Mouse (Mus musculus) MEL (cell line): Measurements from ENCODE around the gene App. TPM values are rescaled to one million over a fixed set of nuclear protein-coding genes. Genes with fewer than 3 reads are reported as not detected.

Experiments used
- DNase-seq: peaks from one replicate; pipeline ENCODE4 v3.0.0; 2011; ENCODE audit warnings: low read depth, low spot score
- H3K27ac ChIP-seq: 2 replicates; pipeline ENCODE4 v1.5.1; 2012; ENCODE audit warnings: low read depth, mild to moderate bottlenecking, control low read depth, low read length, moderate library complexity; ENCODE audit not compliant: control insufficient read depth
- H3K27me3 ChIP-seq, 2 experiments: fragments of 150-350 bp in 1 of 2; sonication (generic) in 1 of 2; 2 replicates each; pipeline ENCODE4 v1.6.1; 2012; ENCODE audit warnings: low read length in 2 of 2, mild to moderate bottlenecking in 2 of 2, improper control_type of control experiment in 1 of 2, moderate library complexity in 1 of 2; ENCODE audit not compliant: insufficient read depth in 2 of 2, control insufficient read depth in 1 of 2
- H3K36me3 ChIP-seq, 2 experiments: 2 replicates each; pipeline ENCODE4 v1.6.1; 2012 to 2014; ENCODE audit warnings: low read length in 2 of 2, improper control_type of control experiment in 1 of 2, inconsistent platforms in 1 of 2, mild to moderate bottlenecking in 1 of 2; ENCODE audit not compliant: insufficient read depth in 2 of 2, control insufficient read depth in 1 of 2
- H3K4me1 ChIP-seq, 2 experiments: fragments of 150-350 bp in 1 of 2; sonication (generic) in 1 of 2; 2 replicates each; pipeline ENCODE4 v1.6.1; 2012; ENCODE audit warnings: low read length in 2 of 2, improper control_type of control experiment in 1 of 2, mild to moderate bottlenecking in 1 of 2; ENCODE audit not compliant: insufficient read depth in 2 of 2, control insufficient read depth in 1 of 2
- H3K4me3 ChIP-seq, 2 experiments: fragments of 150-350 bp in 1 of 2; sonication (generic) in 1 of 2; 2 replicates each; pipeline ENCODE4 v1.5.1; 2012; ENCODE audit warnings: low read depth in 2 of 2, low read length in 2 of 2, mild to moderate bottlenecking in 2 of 2, moderate library complexity in 2 of 2, control low read depth in 1 of 2, improper control_type of control experiment in 1 of 2; ENCODE audit not compliant: control insufficient read depth in 1 of 2, insufficient read depth in 1 of 2
- H3K79me2 ChIP-seq: 2 replicates; pipeline ENCODE4 v1.6.1; 2012; ENCODE audit warnings: mild to moderate bottlenecking, low read length, moderate library complexity; ENCODE audit not compliant: control insufficient read depth, poor library complexity, insufficient read depth
- H3K9ac ChIP-seq: 2 replicates; pipeline ENCODE4 v1.6.1; 2012; ENCODE audit warnings: low read depth, mild to moderate bottlenecking, control low read depth, low read length, moderate library complexity; ENCODE audit not compliant: control insufficient read depth, poor library complexity, severe bottlenecking
- H3K9me3 ChIP-seq: fragments of 150-350 bp; sonication (generic); replicated peaks from 2 replicates; pipeline ENCODE4 v1.6.1; 2012; ENCODE audit warnings: mild to moderate bottlenecking, low read length, improper control_type of control experiment, moderate library complexity; ENCODE audit not compliant: insufficient read depth
- BHLHE40 ChIP-seq: IDR thresholded peaks from 2 replicates; pipeline ENCODE4 v1.6.1; 2012; ENCODE audit warnings: low read depth, mild to moderate bottlenecking, inconsistent platforms, low read length, improper control_type of control experiment, borderline replicate concordance
- CHD1 ChIP-seq: IDR thresholded peaks from 2 replicates; pipeline ENCODE4 v1.6.1; 2012; ENCODE audit warnings: low read depth, mild to moderate bottlenecking, inconsistent platforms, low read length, improper control_type of control experiment
- E2F4 ChIP-seq: IDR thresholded peaks from 2 replicates; pipeline ENCODE4 v1.6.1; 2011; ENCODE audit warnings: low read depth, low read length, improper control_type of control experiment, borderline replicate concordance
- ELF1 ChIP-seq: IDR thresholded peaks from 2 replicates; pipeline ENCODE4 v1.6.1; 2014; ENCODE audit warnings: low read depth, mild to moderate bottlenecking, inconsistent platforms, low read length, improper control_type of control experiment, moderate library complexity
- EP300 ChIP-seq, 2 experiments: IDR thresholded peaks; 2 replicates each; pipeline ENCODE4 v1.6.1; 2011; ENCODE audit warnings: improper control_type of control experiment in 2 of 2, low read length in 2 of 2, low read depth in 1 of 2, mild to moderate bottlenecking in 1 of 2
- ETS1 ChIP-seq: IDR thresholded peaks from 2 replicates; pipeline ENCODE4 v1.6.1; 2012; ENCODE audit warnings: low read depth, mild to moderate bottlenecking, inconsistent platforms, low read length, improper control_type of control experiment, moderate library complexity
- GATA1 ChIP-seq: IDR thresholded peaks from 2 replicates; pipeline ENCODE4 v1.6.1; 2011; ENCODE audit warnings: low read depth, low read length, improper control_type of control experiment
- HCFC1 ChIP-seq: IDR thresholded peaks from 2 replicates; pipeline ENCODE4 v1.6.1; 2012; ENCODE audit warnings: low read depth, mild to moderate bottlenecking, inconsistent platforms, low read length, improper control_type of control experiment, moderate library complexity
- KAT2A ChIP-seq: conservative IDR thresholded peaks from 2 replicates; pipeline ENCODE4 v1.6.1; 2012; ENCODE audit warnings: low read depth, low read length, improper control_type of control experiment, inconsistent platforms
- MAX ChIP-seq: IDR thresholded peaks from 2 replicates; pipeline ENCODE4 v1.6.1; 2011; ENCODE audit warnings: low read length, improper control_type of control experiment
- MAZ ChIP-seq: IDR thresholded peaks from 2 replicates; pipeline ENCODE4 v1.6.1; 2012; ENCODE audit warnings: low read depth, mild to moderate bottlenecking, inconsistent platforms, low read length, improper control_type of control experiment
- MYC ChIP-seq: IDR thresholded peaks from 2 replicates; pipeline ENCODE4 v1.6.1; 2011; ENCODE audit warnings: low read depth, mild to moderate bottlenecking, low read length, improper control_type of control experiment, moderate library complexity
- NELFE ChIP-seq: IDR thresholded peaks from 2 replicates; pipeline ENCODE4 v1.6.1; 2011; ENCODE audit warnings: low read depth, low read length, improper control_type of control experiment
- POLR2AphosphoS2 ChIP-seq: IDR thresholded peaks from 2 replicates; pipeline ENCODE4 v1.6.1; 2011; ENCODE audit warnings: low read length, improper control_type of control experiment
- POLR2AphosphoS5 ChIP-seq: IDR thresholded peaks from 2 replicates; pipeline ENCODE4 v1.6.1; 2012; ENCODE audit warnings: low read depth, borderline replicate concordance, mild to moderate bottlenecking, inconsistent platforms, low read length, moderate library complexity, mixed read lengths
- RAD21 ChIP-seq: IDR thresholded peaks from 2 replicates; pipeline ENCODE4 v1.6.1; 2011; ENCODE audit warnings: mild to moderate bottlenecking, low read depth, low read length, improper control_type of control experiment
- SIN3A ChIP-seq: IDR thresholded peaks from 2 replicates; pipeline ENCODE4 v1.6.1; 2012; ENCODE audit warnings: low read length, improper control_type of control experiment, inconsistent platforms
- SMC3 ChIP-seq: IDR thresholded peaks from 2 replicates; pipeline ENCODE4 v1.6.1; 2011; ENCODE audit warnings: low read depth, low read length, improper control_type of control experiment
- TAL1 ChIP-seq: IDR thresholded peaks from 2 replicates; pipeline ENCODE4 v1.6.1; 2012; ENCODE audit warnings: mild to moderate bottlenecking, inconsistent platforms, low read length, moderate library complexity, mixed read lengths
- TCF12 ChIP-seq: IDR thresholded peaks from 2 replicates; pipeline ENCODE4 v1.6.1; 2014; ENCODE audit warnings: low read depth, mild to moderate bottlenecking, inconsistent platforms, low read length, improper control_type of control experiment, moderate library complexity
- UBTF ChIP-seq: IDR thresholded peaks from 2 replicates; pipeline ENCODE4 v1.6.1; 2012; ENCODE audit warnings: low read depth, mild to moderate bottlenecking, inconsistent platforms, low read length, improper control_type of control experiment, moderate library complexity, borderline replicate concordance; ENCODE audit not compliant: insufficient read depth
- USF1 ChIP-seq: IDR thresholded peaks from 2 replicates; pipeline ENCODE4 v1.6.1; 2014; ENCODE audit warnings: low read depth, mild to moderate bottlenecking, inconsistent platforms, low read length, improper control_type of control experiment, moderate library complexity
- USF2 ChIP-seq, 2 experiments: IDR thresholded peaks; 2 replicates each; pipeline ENCODE4 v1.6.1; 2011 to 2012; ENCODE audit warnings: improper control_type of control experiment in 2 of 2, low read length in 2 of 2, borderline replicate concordance in 1 of 2, inconsistent platforms in 1 of 2, low read depth in 1 of 2, mild to moderate bottlenecking in 1 of 2; ENCODE audit not compliant: insufficient read depth in 1 of 2
- ZC3H11A ChIP-seq: IDR thresholded peaks from 2 replicates; pipeline ENCODE4 v1.6.1; 2012; ENCODE audit warnings: low read depth, mild to moderate bottlenecking, inconsistent platforms, low read length, improper control_type of control experiment
- ZKSCAN1 ChIP-seq: IDR thresholded peaks from 2 replicates; pipeline ENCODE4 v1.6.1; 2012; ENCODE audit warnings: low read depth, mild to moderate bottlenecking, inconsistent platforms, low read length, improper control_type of control experiment, moderate library complexity
- ZMIZ1 ChIP-seq: IDR thresholded peaks from 2 replicates; pipeline ENCODE4 v1.6.1; 2012; ENCODE audit warnings: low read depth, mild to moderate bottlenecking, inconsistent platforms, low read length, improper control_type of control experiment, moderate library complexity
- polyA plus RNA-seq, 2 experiments: library from polyadenylated mRNA; stranded (reverse) in 1 of 2; unstranded in 1 of 2; fragments of >175 nt in 1 of 2; fragments of >200 nt in 1 of 2; gene quantifications; 2 replicates each; pipeline versions ENCODE4 v1.2.1 to v1.2.4; 2012; ENCODE audit warnings: low replicate concordance in 2 of 2, low read depth in 1 of 2; ENCODE audit not compliant: insufficient read length in 2 of 2, insufficient read depth in 1 of 2, missing spikeins in 1 of 2
- total RNA-seq: library from RNA; depleted of rRNA; stranded (reverse); fragments of 300-350 nt; gene quantifications from 2 replicates; pipeline ENCODE4 v1.2.3, GENCODE M21; 2012

The App gene
- total and polyA plus RNA-seq, 3 experiments = not detected

- no peak overlapping the region for H3K4me3 ChIP-seq
- no peak for DNase-seq
- no peaks in the 10 kb centered on the region for H3K27me3 ChIP-seq
- TF ChIP-seq TAL1 = no peak
- no peak for TF ChIP-seq SMC3
- no peak for TF ChIP-seq ELF1
- no peak for TF ChIP-seq ETS1
- TF ChIP-seq POLR2AphosphoS2 = no peak
- TF ChIP-seq, all 39 proteins: peak for 0
- H3K36me3 ChIP-seq = no peaks in the 10 kb centered on the region
- no peaks in the 10 kb centered on the region for H3K9me3 ChIP-seq
- H3K79me2 ChIP-seq = no peaks in the 10 kb centered on the region
- no peak overlapping the region for H3K9ac ChIP-seq
- H3K4me1 ChIP-seq = no peaks in the 10 kb centered on the region
- no peak overlapping the region for H3K27ac ChIP-seq
Observed at GRCm38 (mm10) chr16:85086303-85086702, 87.3 kb downstream of the App start.

DNA sequence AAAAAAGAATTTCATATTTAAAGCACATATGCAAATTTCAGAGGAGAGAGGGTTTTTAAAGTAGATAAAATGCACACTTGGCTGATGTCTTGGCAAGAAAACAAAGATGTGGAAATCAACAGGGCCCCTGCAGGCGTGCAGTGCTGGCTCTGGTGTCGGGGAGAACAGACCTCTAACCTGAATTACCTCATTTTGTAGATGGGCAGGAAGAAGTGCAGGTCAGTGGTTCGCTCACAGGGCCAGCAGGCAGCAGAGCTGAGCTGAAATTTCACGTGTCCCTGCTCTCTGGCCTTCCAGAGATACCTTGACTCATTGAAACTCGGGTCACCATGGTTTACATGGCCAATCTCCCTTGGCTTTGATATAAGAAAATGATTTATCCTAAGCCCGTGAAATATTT is 87.7 kb downstream of the App start:
- Histone ChIP-seq H3K9me3 (no peaks in the 10 kb centered on the region), H3K9ac (no peak overlapping the region)

GRCm38 (mm10) chr16:85084152-85084551 is 89.4 kb downstream of the App start:
- H3K27ac ChIP-seq = no peak overlapping the region
- TF ChIP-seq MAX (no peak), MYC (no peak), GATA1 (no peak), HCFC1 (no peak), USF1 (no peak), POLR2AphosphoS5 (no peak), NELFE (no peak), EP300 (IDR thresholded peaks at IDR 0.05; ENCODE audit: low read depth in 1 of 2, low read length in 2 of 2) (no peak), ETS1 (no peak)
- DNase-seq = no peak
- H3K27me3 ChIP-seq = no peaks in the 10 kb centered on the region
- H3K4me3 ChIP-seq = no peak overlapping the region
- no peaks in the 10 kb centered on the region for H3K4me1 ChIP-seq
- H3K36me3 ChIP-seq = no peaks in the 10 kb centered on the region
- no peaks in the 10 kb centered on the region for H3K79me2 ChIP-seq
- no peak overlapping the region for H3K9ac ChIP-seq
- no peaks in the 10 kb centered on the region for H3K9me3 ChIP-seq

More for the DNA sequence above, 87.7 kb downstream of the App start:
- H3K27me3 ChIP-seq = no peaks in the 10 kb centered on the region
- no peaks in the 10 kb centered on the region for H3K79me2 ChIP-seq
- TF ChIP-seq USF2 (IDR thresholded peaks at IDR 0.05; ENCODE audit: borderline replicate concordance in 1 of 2, insufficient read depth in 1 of 2, low read depth in 1 of 2, low read length in 2 of 2) (no peak), USF1 (no peak), SIN3A (no peak), CHD1 (no peak), EP300 (IDR thresholded peaks at IDR 0.05; ENCODE audit: low read depth in 1 of 2, low read length in 2 of 2) (no peak), ZKSCAN1 (no peak), ZC3H11A (no peak), TCF12 (no peak), MAZ (no peak), KAT2A (no peak), RAD21 (no peak), UBTF (no peak), ZMIZ1 (no peak), HCFC1 (no peak), BHLHE40 (no peak), NELFE (no peak), E2F4 (no peak)
- H3K36me3 ChIP-seq = no peaks in the 10 kb centered on the region
- H3K4me1 ChIP-seq = no peaks in the 10 kb centered on the region
- no peak for DNase-seq
- no peak overlapping the region for H3K27ac ChIP-seq
- H3K4me3 ChIP-seq = no peak overlapping the region
